Mouse (Mus musculus) cerebellum, adult 2 months (tissue): ENCODE data around the gene Tnik. TPM values are rescaled to one million over a fixed set of nuclear protein-coding genes. Genes with fewer than 3 reads are reported as not detected.

Experiments used
- DNase-seq, 2 experiments: peaks; one replicate each; pipeline ENCODE4 v3.0.0; 2021
- H3K27ac ChIP-seq: fragments of 200-500 bp; 2 replicates; pipeline ENCODE4 v1.5.1; 2012; ENCODE audit warnings: low read length, control low read depth, inconsistent platforms; ENCODE audit not compliant: insufficient read depth
- H3K27me3 ChIP-seq: fragments of 200-500 bp; 2 replicates; pipeline ENCODE4 v1.6.1; 2012; ENCODE audit warnings: inconsistent platforms, mild to moderate bottlenecking, low read length, moderate library complexity; ENCODE audit not compliant: control insufficient read depth, insufficient read depth
- H3K4me1 ChIP-seq: fragments of 200-500 bp; 2 replicates; pipeline ENCODE4 v1.6.1; 2011; ENCODE audit warnings: low read length; ENCODE audit not compliant: control insufficient read depth, insufficient read depth
- H3K4me3 ChIP-seq: fragments of 200-500 bp; replicated peaks from 2 replicates; pipeline ENCODE3; 2011; ENCODE audit warnings: mild to moderate bottlenecking, low read depth, low read length, control low read depth; ENCODE audit not compliant: insufficient read depth
- CTCF ChIP-seq: fragments of 200-500 bp; IDR thresholded peaks from 2 replicates; pipeline ENCODE4 v1.5.1; 2011; ENCODE audit warnings: low read depth, mild to moderate bottlenecking, control low read depth, low read length, moderate library complexity, borderline replicate concordance; ENCODE audit not compliant: insufficient read depth
- POLR2A ChIP-seq: fragments of 200-500 bp; IDR thresholded peaks from 2 replicates; pipeline ENCODE4 v1.6.1; 2011; ENCODE audit warnings: low read length, control low read depth, borderline replicate concordance; ENCODE audit not compliant: insufficient read depth
- WGBS: fragments of 180-500 bp; shearing (Covaris S2); methylation state at CpG from one replicate; pipeline ENCODE4 v1.1.7; 2018; 5-methylcytosine and 5-hydroxymethylcytosine counted together
- polyA plus RNA-seq: library from polyadenylated mRNA; depleted of rRNA; stranded (reverse); fragments of >200 nt; gene quantifications from 2 replicates; pipeline ENCODE4 v1.2.3, GENCODE M21; 2012

The Tnik gene
- polyA plus RNA-seq, 1 experiment, result 72.0 TPM

DNA sequence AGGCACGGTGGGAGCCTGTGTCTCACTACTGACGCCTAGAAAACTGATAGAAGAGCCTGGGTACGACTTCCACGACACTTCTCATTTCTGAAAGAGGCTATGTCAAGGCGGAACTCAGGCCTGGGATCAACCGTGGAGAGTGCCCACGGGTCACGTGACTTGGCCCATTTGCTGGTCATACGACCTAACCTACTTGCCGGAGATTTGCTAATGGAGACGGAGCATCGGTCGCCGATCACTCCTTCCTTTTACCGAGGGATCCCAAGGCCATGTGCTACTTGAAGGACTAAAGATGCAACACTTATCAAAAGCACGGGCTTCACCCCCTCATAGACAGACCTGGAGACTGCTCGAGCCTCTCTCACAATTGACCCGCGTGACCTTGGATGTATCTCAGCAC is 36.8 kb upstream of the Tnik start:
- no peak overlapping the region for H3K27ac ChIP-seq
- TF ChIP-seq POLR2A (no peak), CTCF (no peak)
- no peak overlapping the region for H3K4me3 ChIP-seq
- no peaks in the 10 kb centered on the region for H3K4me1 ChIP-seq
- no peaks in the 10 kb centered on the region for H3K27me3 ChIP-seq
- WGBS, result 86% methylated on average over 19 of the region's 19 CpGs
- DNase-seq, result peak in 1 of 2 experiments; percentile 11

DNA sequence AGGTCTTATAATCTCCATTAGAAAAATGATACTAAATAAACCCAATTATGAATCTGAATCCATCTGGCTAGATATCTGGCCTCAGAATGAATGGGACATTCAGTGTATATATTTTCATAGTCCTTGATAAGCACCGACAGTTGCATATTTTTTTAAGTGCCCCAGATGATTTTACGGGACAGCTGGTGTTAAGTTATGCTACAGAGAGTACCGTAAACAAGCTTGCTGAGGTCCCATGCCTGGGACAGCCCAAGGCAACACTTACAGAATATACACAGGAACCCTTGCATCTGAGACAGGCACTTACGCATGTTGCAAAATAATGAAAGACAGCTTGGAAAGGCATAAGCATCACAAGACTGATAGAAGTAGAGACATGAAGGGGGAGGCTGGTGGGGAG is 34.1 kb upstream of the Tnik start:
- WGBS, result 91% methylated on average over 4 of the region's 4 CpGs
- DNase-seq, result no peak
- no peak for TF ChIP-seq POLR2A
- TF ChIP-seq CTCF, result no peak
- Histone ChIP-seq H3K27ac (no peak overlapping the region), H3K27me3 (no peaks in the 10 kb centered on the region), H3K4me1 (no peaks in the 10 kb centered on the region), H3K4me3 (no peak overlapping the region)

DNA sequence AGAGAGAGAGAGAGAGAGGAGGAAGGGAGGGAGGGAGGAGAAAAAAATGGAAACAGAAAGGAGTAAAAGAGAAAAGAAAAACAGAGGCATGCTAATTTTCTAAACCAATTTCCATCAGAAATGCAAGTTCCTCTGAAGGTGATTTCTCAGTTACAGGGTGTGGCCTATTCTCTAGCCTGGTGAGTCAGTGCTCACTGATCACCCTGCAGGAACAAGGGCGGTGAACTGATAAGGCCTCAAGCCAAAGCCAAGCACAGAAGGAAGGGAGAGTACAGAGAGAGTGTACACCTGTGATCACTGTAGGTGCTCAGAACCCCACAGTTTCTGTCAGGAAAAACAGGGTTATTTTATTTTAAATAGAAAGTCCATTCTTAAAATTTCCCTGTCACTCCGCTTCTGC is 33.5 kb upstream of the Tnik start:
- H3K4me1 ChIP-seq, result no peaks in the 10 kb centered on the region
- 37% methylated on average over 2 of the region's 2 CpGs for WGBS
- TF ChIP-seq CTCF (no peak), POLR2A (no peak)
- no peak overlapping the region for H3K27ac ChIP-seq
- peak in 1 of 2 experiments; percentile 20 for DNase-seq
- H3K27me3 ChIP-seq, result no peaks in the 10 kb centered on the region
- H3K4me3 ChIP-seq, result no peak overlapping the region

DNA sequence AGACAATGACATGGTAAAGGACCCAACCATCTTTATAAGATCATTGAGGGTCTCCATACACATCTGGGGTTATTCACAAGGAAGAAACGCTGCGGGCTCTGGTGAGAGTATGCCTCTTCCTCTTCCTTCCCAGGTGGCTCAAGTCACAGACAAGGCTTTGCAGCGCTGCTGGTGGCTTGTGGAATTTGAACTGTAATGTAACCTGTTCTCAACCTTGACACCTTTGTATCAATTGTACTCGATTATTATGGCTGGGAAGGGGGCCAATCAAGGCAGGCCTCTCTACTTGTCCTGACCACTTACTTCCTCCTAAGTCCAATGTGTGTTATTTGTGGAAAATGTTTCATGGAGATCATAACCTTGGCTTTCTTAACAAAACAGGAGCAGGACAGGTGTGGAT is 30.1 kb upstream of the Tnik start:
- TF ChIP-seq POLR2A (no peak), CTCF (no peak)
- DNase-seq, result no peak
- Histone ChIP-seq H3K4me1 (no peaks in the 10 kb centered on the region), H3K27ac (no peak overlapping the region), H3K27me3 (no peaks in the 10 kb centered on the region), H3K4me3 (no peak overlapping the region)
- 90% methylated on average over 4 of the region's 4 CpGs for WGBS

- Histone ChIP-seq H3K27me3 (no peaks in the 10 kb centered on the region), H3K4me1 (no peaks in the 10 kb centered on the region; the same call in 1 of the 2 replicates), H3K27ac (no peak overlapping the region), H3K4me3 (no peak overlapping the region)
- WGBS, result 86% methylated on average over 7 of the region's 7 CpGs
- no peak for DNase-seq
- TF ChIP-seq CTCF (no peak), POLR2A (no peak)
These were observed 28.8 kb upstream of the Tnik start for GRCm38 (mm10) chr3:28234179-28234578.

DNA sequence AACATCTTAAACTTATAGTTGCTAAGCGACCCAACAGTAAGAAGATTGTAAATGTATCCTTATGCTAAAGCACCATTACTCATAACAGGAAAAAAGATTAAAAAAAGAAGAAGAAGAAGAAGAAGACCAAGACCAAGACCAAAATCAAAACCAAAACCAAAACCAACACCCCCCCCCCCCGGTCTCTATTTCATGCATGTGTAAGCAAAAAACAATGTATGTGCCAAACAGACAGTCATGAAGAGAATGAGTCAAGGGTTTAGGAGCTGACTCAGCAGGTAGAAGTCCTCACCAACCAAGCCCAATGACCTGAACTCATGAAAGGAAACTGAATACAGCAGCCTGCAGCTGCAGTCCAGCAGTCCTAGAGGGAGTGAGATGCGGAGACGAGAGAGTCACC is 26.3 kb upstream of the Tnik start:
- Histone ChIP-seq H3K27ac (no peak overlapping the region), H3K27me3 (no peaks in the 10 kb centered on the region), H3K4me1 (no peaks in the 10 kb centered on the region; the same call in 1 of the 2 replicates), H3K4me3 (no peak overlapping the region)
- 93% methylated on average over 4 of the region's 4 CpGs for WGBS
- no peak for DNase-seq
- TF ChIP-seq POLR2A (no peak), CTCF (no peak)

DNA sequence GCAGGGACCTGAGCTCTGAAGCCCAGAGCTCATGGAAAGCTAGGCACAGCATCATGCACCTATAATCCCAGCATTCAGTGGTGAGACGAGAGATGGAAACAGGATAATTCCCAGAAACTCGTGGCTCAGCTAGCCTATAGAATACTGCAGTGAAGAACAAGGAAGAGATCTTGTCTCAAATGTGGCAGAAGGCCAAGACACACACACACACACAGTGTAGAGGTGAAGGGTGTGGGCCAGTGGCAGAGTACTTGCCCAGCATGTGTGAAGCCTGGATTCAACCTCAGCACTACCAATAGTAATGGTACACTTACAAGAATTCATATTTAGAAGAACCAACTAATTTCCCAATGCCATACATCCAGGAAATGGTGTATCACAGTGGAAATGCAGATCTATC is 24.9 kb upstream of the Tnik start:
- H3K27me3 ChIP-seq, result no peaks in the 10 kb centered on the region
- TF ChIP-seq POLR2A, result no peak
- TF ChIP-seq CTCF, result no peak
- 65% methylated on average over 2 of the region's 2 CpGs for WGBS
- DNase-seq, result no peak
- no peak overlapping the region for H3K27ac ChIP-seq
- H3K4me3 ChIP-seq, result no peak overlapping the region
- no peaks in the 10 kb centered on the region; the same call in 1 of the 2 replicates for H3K4me1 ChIP-seq

DNA sequence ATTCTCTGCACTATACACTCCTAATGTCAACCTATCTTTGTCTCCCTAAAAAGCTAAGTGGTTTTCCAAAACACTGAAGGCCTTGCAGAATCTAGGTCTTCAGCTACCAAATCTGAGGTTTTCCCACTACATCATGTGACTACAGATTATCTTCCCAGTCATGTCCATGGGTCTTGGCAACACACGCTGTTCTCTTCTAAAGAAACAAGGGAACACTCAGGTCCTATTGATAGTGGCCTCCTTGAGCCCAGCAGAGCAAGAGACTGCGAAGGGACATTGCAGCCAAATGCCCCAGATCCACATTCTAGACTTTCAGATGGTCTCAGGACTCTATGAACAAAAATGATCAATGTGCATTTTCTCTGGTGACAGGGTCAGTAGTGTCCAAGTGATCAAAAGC is 20.5 kb upstream of the Tnik start:
- DNase-seq, result peak in 1 of 2 experiments; percentile 39
- TF ChIP-seq POLR2A (no peak), CTCF (no peak)
- 83% methylated on average over 2 of the region's 2 CpGs for WGBS
- Histone ChIP-seq H3K27me3 (no peaks in the 10 kb centered on the region), H3K4me1 (no peaks in the 10 kb centered on the region; the same call in 1 of the 2 replicates), H3K4me3 (no peak overlapping the region), H3K27ac (no peak overlapping the region)
